Mouse (Mus musculus) heart, embryonic 13.5 days (tissue): ENCODE data around the gene Slc37a2. TPM values are rescaled to one million over a fixed set of nuclear protein-coding genes. Genes with fewer than 3 reads are reported as not detected.
A peak's percentile ranks its signal among the peaks of the same experiment; 100 is the strongest.

Experiments used
- ATAC-seq: fragments of 200-750 bp; cut with Nextera tagmentation; 2 replicates; pipeline ENCODE4 v1.8.0; 2017; ENCODE audit warnings: moderate TSS enrichment; ENCODE audit not compliant: insufficient number of reproducible peaks, low FRiP score, low TSS enrichment; ENCODE audit errors: extremely low read depth
- H3K27ac ChIP-seq: fragments of 300-500 bp; sonication (generic); replicated peaks from 2 replicates; pipeline ENCODE4 v1.5.1; 2015; ENCODE audit warnings: moderate library complexity, mild to moderate bottlenecking, inconsistent platforms
- H3K27me3 ChIP-seq: fragments of 300-500 bp; sonication (generic); replicated peaks from 2 replicates; pipeline ENCODE4 v1.6.1; 2015; ENCODE audit warnings: mild to moderate bottlenecking, inconsistent platforms
- H3K36me3 ChIP-seq: fragments of 300-500 bp; sonication (generic); 2 replicates; pipeline ENCODE4 v1.6.1; 2015; ENCODE audit warnings: mild to moderate bottlenecking, inconsistent platforms
- H3K4me1 ChIP-seq: fragments of 300-500 bp; sonication (generic); 2 replicates; pipeline ENCODE4 v1.6.1; 2015; ENCODE audit warnings: inconsistent platforms
- H3K4me2 ChIP-seq: fragments of 300-500 bp; sonication (generic); 2 replicates; pipeline ENCODE4 v1.6.1; 2015; ENCODE audit warnings: inconsistent platforms, mild to moderate bottlenecking, moderate library complexity
- H3K4me3 ChIP-seq: fragments of 300-500 bp; sonication (generic); 2 replicates; pipeline ENCODE4 v1.5.1; 2015; ENCODE audit warnings: moderate library complexity, mild to moderate bottlenecking, inconsistent platforms
- H3K9ac ChIP-seq: fragments of 300-500 bp; sonication (generic); 2 replicates; pipeline ENCODE4 v1.6.1; 2015; ENCODE audit warnings: inconsistent platforms, mild to moderate bottlenecking, moderate library complexity
- H3K9me3 ChIP-seq: fragments of 300-500 bp; sonication (generic); 2 replicates; pipeline ENCODE4 v1.6.1; 2016; ENCODE audit warnings: inconsistent platforms
- WGBS: fragments of 180-500 bp; shearing (Covaris S2); methylation state at CpG from one replicate; pipeline ENCODE4 v1.1.7; 2015; ENCODE audit warnings: mixed read lengths; 5-methylcytosine and 5-hydroxymethylcytosine counted together
- polyA plus RNA-seq: library from polyadenylated mRNA; unstranded; fragments of >200 nt; fragmentation: Nextera tagmentation; extraction: Ambion mirVana; gene quantifications from 2 replicates; pipeline ENCODE4 v1.2.1, GENCODE M21; 2015

Slc37a2 gene
- polyA plus RNA-seq, 1 experiment from 2014 or later: 1.4 TPM

DNA sequence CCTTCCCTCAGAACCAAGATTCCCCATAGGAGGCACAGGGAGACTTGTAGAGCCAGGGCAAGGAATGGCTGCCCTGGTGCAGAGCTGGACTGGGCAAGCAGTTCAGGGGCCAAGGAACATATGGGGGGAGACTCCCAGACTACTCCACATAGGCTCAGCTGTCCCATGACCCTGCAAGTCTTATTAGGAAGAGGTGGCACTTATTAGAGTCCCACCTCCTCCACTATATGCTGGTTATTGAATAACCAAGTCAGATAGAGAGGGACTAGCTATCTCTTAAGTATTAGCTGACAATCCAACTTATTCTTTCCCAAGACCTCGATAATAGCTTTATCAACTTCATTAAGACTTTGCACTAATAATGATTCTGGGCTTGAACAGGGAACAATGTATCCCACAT, 9.7 kb downstream of the Slc37a2 start:
- H3K9me3 ChIP-seq: no peaks in the 10 kb centered on the region
- H3K9ac ChIP-seq: no peak overlapping the region
- H3K4me3 ChIP-seq: no peak overlapping the region
- H3K27ac ChIP-seq: no peak overlapping the region
- no peak overlapping the region for H3K4me2 ChIP-seq
- H3K36me3 ChIP-seq: no peaks in the 10 kb centered on the region
- peaks cover 20% of the 10 kb centered on the region for H3K4me1 ChIP-seq
- WGBS: 85% methylated on average over 1 of the region's 1 CpGs
- ATAC-seq: no peak
- H3K27me3 ChIP-seq: no peaks in the 10 kb centered on the region

DNA sequence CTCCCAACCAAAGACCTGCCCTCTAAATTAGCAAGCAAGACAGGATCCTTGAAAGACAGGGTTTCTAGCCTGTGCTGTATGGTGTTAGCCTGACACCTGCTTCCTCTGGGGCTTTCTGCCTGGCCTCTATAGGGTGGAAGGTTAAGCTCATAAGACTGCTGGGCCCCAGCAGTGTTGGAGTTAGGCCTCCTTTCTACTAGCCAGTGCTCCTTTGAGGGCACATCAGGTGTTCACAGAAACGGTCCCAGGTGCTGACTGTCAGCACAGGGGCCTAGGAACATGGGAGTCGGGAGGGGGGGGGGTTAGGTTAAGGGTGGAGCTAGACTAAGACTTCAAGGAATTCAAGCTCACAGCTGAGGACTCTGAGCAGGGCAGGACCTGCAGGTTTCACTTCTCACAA, 10.1 kb downstream of the Slc37a2 start:
- no peaks in the 10 kb centered on the region for H3K36me3 ChIP-seq
- no peaks in the 10 kb centered on the region for H3K9me3 ChIP-seq
- H3K4me2 ChIP-seq: no peak overlapping the region
- H3K27ac ChIP-seq: no peak overlapping the region
- no peak overlapping the region for H3K4me3 ChIP-seq
- peaks cover 20% of the 10 kb centered on the region for H3K4me1 ChIP-seq
- no peak overlapping the region for H3K9ac ChIP-seq
- ATAC-seq: no peak
- no peaks in the 10 kb centered on the region for H3K27me3 ChIP-seq
- 56% methylated on average over 2 of the region's 2 CpGs for WGBS

DNA sequence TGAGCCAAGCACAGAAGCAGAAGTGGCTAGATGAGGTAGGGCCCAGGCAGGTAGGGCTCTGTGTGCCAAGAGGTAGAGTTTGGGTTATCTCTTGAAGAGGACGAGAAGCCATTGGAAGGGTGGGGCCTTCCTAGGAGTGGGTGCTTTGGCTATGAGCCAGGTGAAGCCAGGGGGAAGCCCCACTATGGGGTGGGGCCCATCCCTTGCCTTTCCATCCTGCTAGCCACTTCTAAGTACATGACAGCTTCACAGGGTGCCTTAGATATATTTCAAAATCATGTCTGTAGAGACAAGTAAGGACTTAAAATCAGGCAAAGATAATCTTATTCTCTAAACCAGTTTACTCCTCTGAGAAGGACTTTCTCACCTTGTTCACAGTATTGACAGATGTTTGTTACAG, 10.9 kb downstream of the Slc37a2 start:
- H3K4me3 ChIP-seq: no peak overlapping the region
- no peaks in the 10 kb centered on the region for H3K36me3 ChIP-seq
- H3K9me3 ChIP-seq: no peaks in the 10 kb centered on the region
- H3K4me2 ChIP-seq: no peak overlapping the region
- peaks cover 17% of the 10 kb centered on the region for H3K4me1 ChIP-seq
- no peak overlapping the region for H3K27ac ChIP-seq
- no peaks in the 10 kb centered on the region for H3K27me3 ChIP-seq
- ATAC-seq: no peak
- no peak overlapping the region for H3K9ac ChIP-seq
- 55% methylated on average over 1 of the region's 1 CpGs for WGBS

DNA sequence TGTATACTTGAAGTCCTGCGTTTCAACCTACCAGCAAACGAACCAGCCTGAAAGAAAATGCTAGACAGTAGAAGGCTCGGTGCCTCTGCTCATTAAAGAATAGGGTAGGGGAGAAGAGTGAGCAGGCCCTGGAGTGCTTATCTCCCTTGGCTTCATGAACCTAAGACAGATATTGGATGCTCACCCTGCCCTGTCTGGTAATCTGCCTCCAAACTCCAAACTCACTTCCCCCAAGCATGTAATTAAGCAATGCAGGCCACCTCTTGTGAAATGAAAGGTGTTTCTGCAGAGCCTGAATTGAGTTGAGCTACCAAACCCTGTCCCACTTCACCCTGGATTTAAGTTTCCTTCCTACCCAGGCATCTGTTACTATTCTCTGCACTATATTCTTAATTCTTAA, 12.8 kb downstream of the Slc37a2 start:
- Histone ChIP-seq H3K4me1 (0 out of 2 replicates have a peak, but pooled peaks cover 4% of the 10 kb centered on the region), H3K4me2 (no peak overlapping the region), H3K36me3 (no peaks in the 10 kb centered on the region), H3K27me3 (no peaks in the 10 kb centered on the region), H3K4me3 (no peak overlapping the region), H3K9ac (no peak overlapping the region), H3K9me3 (no peaks in the 10 kb centered on the region), H3K27ac (no peak overlapping the region)
- no peak for ATAC-seq
- 76% methylated on average over 3 of the region's 3 CpGs for WGBS

DNA sequence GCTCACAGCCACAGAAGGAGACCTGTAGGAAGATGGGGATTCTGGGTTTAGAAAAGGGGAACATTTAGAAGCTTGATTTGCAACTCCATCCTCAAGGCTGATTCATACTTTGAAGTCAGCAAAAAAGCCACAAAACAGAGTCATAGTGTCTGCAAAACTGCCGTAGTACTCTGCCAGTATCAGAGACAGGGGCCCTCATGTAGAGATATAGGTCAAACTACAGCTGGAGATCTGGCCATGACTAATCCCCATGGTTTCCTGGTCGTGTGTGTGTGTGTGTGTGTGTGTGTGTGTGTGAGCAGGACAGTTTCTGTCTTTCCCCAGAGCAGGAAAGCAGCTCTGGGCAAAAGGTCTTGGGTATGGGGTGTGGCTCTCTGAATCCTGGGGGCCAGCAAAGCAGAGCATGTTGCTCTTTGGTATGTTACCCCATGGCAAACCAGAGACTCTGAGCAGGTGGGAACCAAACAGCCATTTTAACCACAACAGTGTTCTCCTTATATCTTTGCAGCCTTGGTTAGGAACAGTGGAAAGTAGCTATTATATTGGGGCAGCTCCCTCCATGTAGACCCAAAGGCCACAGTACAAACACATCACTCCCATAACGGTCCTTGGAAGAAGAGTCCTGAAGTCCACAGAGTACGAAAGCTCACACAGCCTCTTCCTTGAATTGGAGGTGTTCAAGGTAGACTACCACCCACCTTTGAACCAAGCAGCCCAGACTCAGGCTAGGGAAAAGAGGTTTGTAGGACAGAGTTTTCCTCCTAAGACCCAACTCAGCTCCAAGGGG, 19.4 kb downstream of the Slc37a2 start:
- Histone ChIP-seq H3K27ac (no peak overlapping the region), H3K36me3 (no peaks in the 10 kb centered on the region), H3K4me2 (no peak overlapping the region), H3K27me3 (no peaks in the 10 kb centered on the region), H3K4me1 (no peaks in the 10 kb centered on the region), H3K9ac (no peak overlapping the region), H3K9me3 (no peaks in the 10 kb centered on the region), H3K4me3 (no peak overlapping the region)
- 55% methylated on average over 4 of the region's 4 CpGs for WGBS
- no peak for ATAC-seq

DNA sequence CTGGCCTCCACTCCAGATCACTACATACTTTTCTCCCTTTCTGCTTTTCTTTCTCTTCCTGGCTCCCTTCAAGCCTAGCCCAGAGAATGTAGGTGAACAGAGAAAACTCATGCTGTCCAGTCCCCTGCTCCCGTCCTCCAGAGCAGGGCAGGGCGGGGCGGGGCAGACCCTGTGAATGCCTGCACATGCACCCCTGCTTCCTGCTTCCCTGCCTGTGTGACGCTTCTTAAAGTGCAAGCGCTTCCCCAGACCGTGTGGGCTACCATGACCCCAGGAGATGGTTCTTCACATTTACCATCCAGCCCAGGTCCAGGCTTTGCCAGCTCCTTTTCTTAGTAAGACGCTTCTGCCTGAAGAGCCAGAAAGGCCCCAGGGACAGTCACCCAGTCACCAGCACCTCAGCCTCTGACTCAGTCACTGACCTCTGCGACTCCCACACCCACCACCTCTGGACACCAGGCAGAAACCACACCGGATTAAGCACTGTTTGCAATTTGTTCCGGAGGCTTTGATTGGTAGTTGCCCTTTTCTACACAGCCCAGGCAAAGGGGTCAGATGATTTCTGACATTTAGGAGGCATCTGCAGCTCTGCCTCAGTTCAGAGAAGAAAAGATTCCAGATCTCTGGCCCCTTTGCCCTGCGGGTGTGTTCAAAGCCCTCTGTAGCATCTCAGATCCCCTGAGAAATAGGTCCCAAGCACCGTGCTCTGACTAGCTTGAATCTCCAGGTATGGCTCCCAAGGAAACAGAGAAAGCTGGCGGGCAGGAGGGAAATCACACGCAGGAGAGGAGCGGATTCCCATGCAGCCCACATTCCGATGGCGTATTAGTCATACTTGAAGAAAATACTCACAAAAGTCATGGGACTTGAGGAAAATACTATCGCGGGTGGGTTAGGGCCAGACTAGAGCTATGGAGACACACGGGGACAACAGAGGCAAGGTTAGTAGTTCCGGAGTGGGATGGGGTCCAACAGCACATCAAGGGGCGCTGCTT, 23.0 kb downstream of the Slc37a2 start:
- no peak overlapping the region for H3K9ac ChIP-seq
- no peak overlapping the region for H3K27ac ChIP-seq
- ATAC-seq: no peak
- no peak overlapping the region for H3K4me2 ChIP-seq
- no peak overlapping the region for H3K4me3 ChIP-seq
- H3K9me3 ChIP-seq: no peaks in the 10 kb centered on the region
- H3K27me3 ChIP-seq: no peaks in the 10 kb centered on the region
- 0 out of 2 replicates have a peak, but pooled peaks cover 7% of the 10 kb centered on the region for H3K4me1 ChIP-seq
- H3K36me3 ChIP-seq: no peaks in the 10 kb centered on the region
- 64% methylated on average over 22 of the region's 22 CpGs for WGBS

DNA sequence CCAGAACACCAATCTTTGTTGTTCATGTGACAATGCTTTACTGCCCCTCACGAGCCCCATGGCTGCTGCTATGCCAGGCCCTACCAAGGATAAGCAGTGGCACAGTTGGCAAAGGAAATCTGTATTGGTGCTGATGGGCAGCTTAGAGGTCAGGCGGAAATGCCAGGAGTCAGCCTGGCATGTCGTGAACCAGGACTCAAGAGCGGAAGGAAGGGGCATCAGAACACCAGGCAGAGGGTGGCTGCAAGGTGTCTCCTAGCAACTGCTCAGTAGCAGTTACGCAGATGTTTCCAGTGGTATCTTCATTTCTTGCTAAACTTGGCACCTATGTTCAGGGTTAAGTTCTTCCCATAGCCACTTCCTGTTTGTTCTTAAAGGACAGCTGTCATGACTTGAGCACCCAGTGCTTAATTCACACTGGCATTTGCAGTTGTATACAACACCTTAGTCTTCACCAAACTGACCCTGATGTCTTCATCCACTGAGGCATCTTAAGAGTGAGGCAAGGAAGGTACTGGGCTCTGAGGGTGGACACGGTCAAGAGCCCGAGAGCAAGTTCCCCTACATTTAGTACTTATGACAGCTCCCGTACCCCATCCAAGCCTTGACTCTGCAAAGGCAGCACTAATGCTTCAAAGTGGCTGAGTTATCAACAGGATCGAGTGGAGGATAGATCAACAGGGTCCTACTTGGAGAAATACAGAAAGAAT, 24.9 kb downstream of the Slc37a2 start:
- Histone ChIP-seq H3K4me1 (0 out of 2 replicates have a peak, but pooled peaks cover 10% of the 10 kb centered on the region), H3K27me3 (no peaks in the 10 kb centered on the region), H3K36me3 (no peaks in the 10 kb centered on the region), H3K4me2 (no peak overlapping the region), H3K4me3 (no peak overlapping the region), H3K9me3 (no peaks in the 10 kb centered on the region), H3K27ac (no peak overlapping the region), H3K9ac (no peak overlapping the region)
- ATAC-seq: no peak
- WGBS: 81% methylated on average over 9 of the region's 9 CpGs

DNA sequence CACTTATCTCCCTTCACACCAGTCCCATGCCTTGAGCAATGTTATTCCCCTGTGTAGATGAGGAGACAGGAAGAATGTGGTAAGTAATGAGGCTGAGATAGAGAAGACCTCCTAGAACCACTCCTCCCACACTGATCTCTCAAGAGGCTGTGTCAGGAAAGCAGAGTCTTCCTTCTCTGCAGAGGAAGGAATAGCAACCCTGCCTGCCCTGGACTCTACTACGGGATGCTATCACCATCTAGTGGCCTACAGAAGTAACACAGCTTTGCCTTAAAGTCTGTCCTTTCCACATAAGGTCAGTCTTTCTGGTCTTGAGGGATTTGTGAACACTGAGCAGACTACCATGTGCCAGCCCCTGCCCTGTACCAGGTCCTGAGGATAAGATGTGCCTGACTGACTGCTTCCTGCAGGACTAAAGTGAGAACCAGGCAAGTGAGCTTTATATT, 25.6 kb downstream of the Slc37a2 start:
- H3K9me3 ChIP-seq: no peaks in the 10 kb centered on the region
- H3K9ac ChIP-seq: peak overlapping the region; percentile 42; the same call in 1 of the 2 replicates
- H3K4me3 ChIP-seq: no peak overlapping the region
- H3K4me1 ChIP-seq: peaks cover 14% of the 10 kb centered on the region; the same call in 1 of the 2 replicates
- 0% methylated on average over 1 of the region's 1 CpGs for WGBS
- no peak overlapping the region for H3K4me2 ChIP-seq
- no peaks in the 10 kb centered on the region for H3K36me3 ChIP-seq
- no peak overlapping the region for H3K27ac ChIP-seq
- no peaks in the 10 kb centered on the region for H3K27me3 ChIP-seq
- ATAC-seq: no peak; the same call in 1 of the 2 replicates

DNA sequence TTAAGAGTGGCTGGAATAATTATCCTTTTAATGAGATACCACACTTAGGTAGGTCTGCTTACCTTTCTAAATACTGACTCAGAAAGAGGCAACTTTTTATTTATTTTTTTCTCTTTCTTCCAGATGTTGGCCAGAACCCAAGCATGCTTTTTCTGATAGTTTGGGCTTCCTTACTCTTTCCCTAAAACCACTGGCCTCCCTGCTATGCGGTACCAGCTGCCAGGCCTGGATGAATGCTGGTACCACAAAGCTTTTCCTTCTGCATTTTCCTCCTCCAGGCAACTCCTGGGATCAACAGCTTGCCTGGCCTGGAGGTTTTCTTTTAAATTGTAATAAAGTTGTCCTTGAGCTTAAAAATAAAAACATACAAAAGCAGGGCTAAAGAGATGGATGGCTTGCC, 30.0 kb downstream of the Slc37a2 start:
- Histone ChIP-seq H3K27me3 (no peaks in the 10 kb centered on the region), H3K27ac (no peak overlapping the region), H3K4me2 (no peak overlapping the region), H3K36me3 (no peaks in the 10 kb centered on the region; the same call in 1 of the 2 replicates), H3K4me1 (peaks cover 21% of the 10 kb centered on the region; the same call in 1 of the 2 replicates), H3K4me3 (no peak overlapping the region), H3K9me3 (no peaks in the 10 kb centered on the region), H3K9ac (no peak overlapping the region)
- 84% methylated on average over 1 of the region's 1 CpGs for WGBS
- no peak for ATAC-seq

DNA sequence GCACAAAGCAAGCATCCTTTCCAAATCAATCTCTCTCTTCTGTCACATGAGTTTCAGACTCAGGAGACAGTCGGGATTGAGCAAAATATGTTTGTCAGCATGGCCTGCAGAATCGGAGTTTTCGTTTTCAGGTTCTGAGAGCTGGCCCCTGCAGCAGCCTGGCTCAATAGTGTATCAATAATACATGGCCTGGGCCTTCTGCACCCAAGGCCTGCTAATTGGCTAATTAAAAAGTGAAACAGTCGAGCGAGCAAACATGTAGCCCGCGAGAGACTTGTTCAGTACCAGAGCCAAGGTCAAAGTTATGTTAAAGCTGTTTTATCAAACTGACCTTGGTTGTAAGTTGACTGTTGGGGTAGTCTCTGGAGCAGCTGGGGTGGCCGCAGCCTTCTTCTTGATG, 34.8 kb downstream of the Slc37a2 start:
- Histone ChIP-seq H3K4me3 (no peak overlapping the region), H3K27me3 (no peaks in the 10 kb centered on the region), H3K4me2 (no peak overlapping the region), H3K27ac (no peak overlapping the region), H3K9me3 (no peaks in the 10 kb centered on the region), H3K36me3 (peaks cover 5% of the 10 kb centered on the region; the same call in 1 of the 2 replicates), H3K4me1 (peaks cover 14% of the 10 kb centered on the region; the same call in 1 of the 2 replicates), H3K9ac (no peak overlapping the region)
- ATAC-seq: no peak
- 88% methylated on average over 8 of the region's 8 CpGs for WGBS
